Mouse (Mus musculus) heart, postnatal 14 days (tissue): Measurements from ENCODE around the gene S100g. TPM values are rescaled to one million over a fixed set of nuclear protein-coding genes. Genes with fewer than 3 reads are reported as not detected.

Source experiments
- DNase-seq, 2 experiments: peaks; one replicate each; pipeline ENCODE4 v3.0.0; 2021 to 2022
- intact Hi-C: fragments of 180-260 bp; cut with DNase I; formaldehyde crosslinking; loops from one replicate; pipeline ENCODE4 v1.15.1; 2025
- long read RNA-seq, 2 experiments: library from polyadenylated mRNA; stranded (forward); transcript quantifications; one replicate each; pipeline ENCODE4 v2.0.0; 2021
- total RNA-seq, 2 experiments: library from RNA; stranded (reverse); gene quantifications; 2 replicates each; pipeline ENCODE4 v1.2.3; 2021

The S100g gene
- total RNA-seq, result not detected
- long read RNA-seq, experiment 1, result 0 reads
- long read RNA-seq, experiment 2, result 0 reads

- intact Hi-C loops, result no loop called here
- no peak for DNase-seq
Measured at GRCm38 (mm10) chrX:162964383-162964782, at the start of gene S100g. Gene S100g (minus strand): TSS chrX:162964599.

DNA sequence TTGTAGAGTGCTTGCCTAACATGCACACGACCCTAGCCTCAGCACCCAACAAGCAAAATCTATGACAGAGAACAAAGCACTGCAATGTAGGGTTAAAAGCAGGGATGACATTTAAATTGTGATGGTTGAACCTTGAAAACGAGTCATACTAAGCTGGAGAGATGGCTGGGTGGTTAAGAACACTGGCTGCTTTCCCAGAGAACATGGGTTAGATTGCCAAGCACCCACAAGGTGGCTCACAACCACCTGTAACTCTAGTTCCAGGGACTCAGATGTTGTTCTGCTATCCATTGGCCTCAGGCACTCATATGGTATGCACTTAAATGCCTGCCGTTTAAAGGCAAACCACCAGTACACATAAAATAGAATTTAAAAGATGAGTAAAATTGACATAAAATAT lies 27.7 kb upstream of the S100g start:
- no peak for DNase-seq
- intact Hi-C loops, result no loop called here

DNA sequence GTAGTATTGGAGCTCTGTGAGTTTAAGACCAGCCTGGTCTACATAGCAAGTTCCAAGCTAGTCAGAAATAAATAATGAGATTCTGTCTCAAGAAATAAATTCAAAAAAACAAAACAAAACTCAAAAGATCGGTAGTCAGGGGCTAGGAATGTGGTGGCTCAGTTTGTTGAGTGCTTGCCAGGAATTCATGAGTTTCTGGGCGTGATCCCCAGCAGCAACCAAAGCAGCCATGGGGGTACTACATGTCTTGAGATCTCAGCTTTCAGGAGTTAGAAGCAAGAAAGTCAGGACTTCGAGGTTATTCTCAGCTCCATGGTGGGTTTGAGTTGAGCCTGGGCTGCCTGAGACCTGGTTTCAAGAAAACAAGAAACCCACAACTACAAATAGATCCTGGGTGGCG lies 27.0 kb upstream of the S100g start:
- no peak for DNase-seq
- intact Hi-C loops, result no loop called here

DNA sequence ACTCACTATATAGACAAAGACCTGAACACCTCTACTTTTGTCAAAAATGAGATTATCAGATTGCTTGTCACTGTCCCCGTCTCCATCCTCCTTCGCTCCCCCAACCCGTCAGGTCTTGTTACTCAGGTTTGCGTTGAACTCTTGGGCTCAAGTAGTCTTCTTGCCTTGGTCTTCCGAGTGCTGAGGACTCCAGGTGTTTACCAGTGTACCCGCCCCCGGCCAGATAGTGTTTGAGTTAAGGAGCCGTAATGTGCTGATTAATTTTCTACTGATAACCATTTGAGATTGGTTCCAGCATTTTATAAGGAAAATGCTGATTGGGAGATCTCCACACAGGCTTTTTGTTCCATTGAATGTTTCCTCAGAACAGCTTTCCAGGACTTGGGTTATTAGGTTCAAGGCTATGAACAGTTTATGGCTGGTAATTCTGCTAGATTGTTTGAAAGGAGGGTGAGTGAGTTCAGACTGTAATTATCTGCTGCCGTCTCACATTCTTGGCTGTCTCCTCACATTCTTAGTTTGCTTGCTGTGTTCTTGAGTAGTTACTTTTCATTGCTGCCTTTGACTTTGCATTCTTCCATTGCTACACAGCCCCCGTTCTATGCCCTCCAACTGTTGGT lies 22.6 kb upstream of the S100g start:
- no peak for DNase-seq
- intact Hi-C loops, result no loop called here

GRCm38 (mm10) chrX:162976194-162976593 lies 11.8 kb upstream of the S100g start:
- intact Hi-C loops, result no loop called here
- DNase-seq, result no peak

- no peak for DNase-seq
- intact Hi-C loops, result no loop called here
Measured at GRCm38 (mm10) chrX:162967456-162967855, 3.1 kb upstream of the S100g start.

GRCm38 (mm10) chrX:162963840-162964239 lies 559 bp downstream of the S100g start:
- intact Hi-C loops, result no loop called here

GRCm38 (mm10) chrX:162957921-162958320 lies 6.5 kb downstream of the S100g start:
- intact Hi-C loops, result loop anchor here (10.0 kb wide), 2 partner anchors 187 to 1107 kb away; no protein-coding TSS in a partner anchor
- DNase-seq, result no peak

More at GRCm38 (mm10) chrX:162963840-162964239, 559 bp downstream of the S100g start:
- no peak for DNase-seq

DNA sequence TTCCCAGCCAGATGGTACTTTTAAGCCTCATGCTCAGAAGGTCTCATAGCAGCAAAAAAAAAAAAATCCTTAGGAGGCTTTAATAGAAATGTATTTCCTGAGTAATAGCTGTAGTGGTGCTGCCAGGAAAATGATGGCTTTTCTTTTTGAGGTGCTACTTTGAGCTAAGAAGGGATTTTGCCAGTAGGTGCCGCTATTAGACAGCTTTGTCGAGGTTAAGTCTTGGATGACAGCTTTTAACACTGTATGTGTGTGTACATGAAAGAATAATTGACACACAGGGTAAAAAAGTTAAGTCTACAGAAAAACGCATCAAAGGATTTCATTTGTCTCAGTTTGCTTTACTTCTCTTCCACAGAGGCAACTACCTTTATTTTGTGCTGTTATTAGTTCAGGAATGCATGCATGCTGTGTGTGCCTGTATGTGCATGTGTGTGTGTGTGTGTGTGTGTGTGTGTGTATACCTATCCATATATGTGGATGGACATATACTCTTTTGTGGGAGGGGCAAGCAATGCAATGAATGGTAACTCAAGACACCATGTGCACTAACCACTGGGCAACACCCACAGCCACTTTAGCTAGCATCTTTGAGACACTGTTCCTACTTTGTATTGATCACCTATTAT lies 14.5 kb downstream of the S100g start:
- peak; percentile 16 to 51 for DNase-seq
- intact Hi-C loops, result loop anchor here (10.0 kb wide), 2 partner anchors 195 to 1115 kb away; no protein-coding TSS in a partner anchor

DNA sequence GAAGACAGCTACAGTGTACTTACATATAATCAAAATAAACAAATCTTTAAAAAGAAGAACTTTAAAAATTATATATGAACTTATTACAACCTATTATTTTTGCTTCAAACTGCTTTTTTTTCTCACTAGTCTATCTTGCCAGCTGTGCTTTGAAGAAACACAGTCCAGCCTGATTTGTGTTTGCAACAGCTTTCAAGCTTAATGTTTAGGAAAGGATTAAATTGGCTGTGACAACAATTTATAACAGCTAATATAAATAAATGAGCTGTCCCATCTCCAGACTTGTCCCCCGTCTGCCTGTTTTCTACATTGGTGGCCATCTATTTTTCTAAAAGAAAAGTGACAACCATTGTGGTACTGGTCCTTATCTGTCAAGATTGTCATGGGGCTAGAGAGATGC lies 22.4 kb downstream of the S100g start:
- intact Hi-C loops, result no loop called here
- no peak for DNase-seq

GRCm38 (mm10) chrX:162931467-162931866 lies 32.9 kb downstream of the S100g start:
- intact Hi-C loops, result no loop called here
- DNase-seq, result no peak

DNA sequence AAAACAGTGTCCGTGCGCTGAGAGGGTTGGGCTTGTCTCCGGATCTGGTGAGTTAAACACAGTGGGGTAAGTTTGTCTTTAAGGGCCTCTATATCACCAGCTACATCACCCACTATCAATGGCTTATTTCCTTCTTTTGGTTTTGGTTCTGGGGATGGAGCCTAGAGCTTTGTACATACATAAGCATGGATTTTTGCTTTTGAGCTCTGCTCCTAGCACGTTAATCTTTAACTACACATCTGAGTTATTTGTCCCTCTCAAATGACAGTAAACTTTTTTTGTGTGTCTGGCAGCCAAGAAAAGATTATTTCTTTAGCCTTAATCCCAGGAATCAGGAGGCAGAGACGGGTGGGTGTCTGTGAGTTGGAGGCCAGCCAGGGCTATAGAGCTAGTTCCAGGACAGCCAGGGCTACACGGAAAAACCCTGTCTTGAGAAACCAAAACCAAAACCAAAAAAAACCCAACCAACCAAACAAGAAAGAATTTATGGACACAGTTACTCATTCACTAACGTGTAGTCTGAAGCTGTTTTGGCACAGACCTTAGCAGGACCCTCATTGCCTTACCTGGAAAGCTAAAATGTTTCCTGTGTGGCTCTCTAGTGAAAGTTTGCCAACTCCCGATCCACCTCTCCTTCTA lies 42.8 kb downstream of the S100g start:
- no peak for DNase-seq
- intact Hi-C loops, result no loop called here

GRCm38 (mm10) chrX:162915697-162916096 lies 48.7 kb downstream of the S100g start:
- intact Hi-C loops, result loop anchor here (5.0 kb wide), 1 partner anchor 1152 kb away; no protein-coding TSS in a partner anchor
- peak; percentile 43 to 68 for DNase-seq

- intact Hi-C loops, result no loop called here
- no peak for DNase-seq
Measured at GRCm38 (mm10) chrX:162913651-162914050, 50.7 kb downstream of the S100g start.

Other genes starting within 250 kb of the S100g start
- gene Rbbp7, start 204.2 kb downstream of the S100g start, total RNA-seq, result 100 to 1,000 TPM; 167 to 169 TPM
- 1 to 10 TPM; 7.9 to 8.5 TPM for gene Txlng, start 135.1 kb downstream of the S100g start, total RNA-seq
- 10 to 100 TPM; 32.1 to 32.8 TPM for gene Syap1, start 76.2 kb downstream of the S100g start, total RNA-seq
- gene Ctps2, start 63.4 kb downstream of the S100g start, total RNA-seq, result 10 to 100 TPM; 19.6 to 25.4 TPM